Mouse (Mus musculus) spleen, adult 2 months (tissue): ENCODE measurements at regions not wholly inside any gene's neighbourhood (a gene's known extent, or its start where the extent isn't known, plus 50 kb on each side); places are given as distances from the start of the nearest gene placed in this dataset.

Experiments
- CTCF ChIP-seq: fragments of 200-500 bp; IDR thresholded peaks from 2 replicates; pipeline ENCODE4 v1.5.1; 2011; ENCODE audit warnings: mild to moderate bottlenecking, inconsistent platforms; ENCODE audit not compliant: insufficient read depth, insufficient read length, insufficient replicate concordance; ENCODE audit errors: extremely low read depth
- POLR2A ChIP-seq: fragments of 200-500 bp; IDR thresholded peaks from 2 replicates; pipeline ENCODE4 v1.6.1; 2011; ENCODE audit warnings: low read depth, low read length, inconsistent platforms

DNA sequence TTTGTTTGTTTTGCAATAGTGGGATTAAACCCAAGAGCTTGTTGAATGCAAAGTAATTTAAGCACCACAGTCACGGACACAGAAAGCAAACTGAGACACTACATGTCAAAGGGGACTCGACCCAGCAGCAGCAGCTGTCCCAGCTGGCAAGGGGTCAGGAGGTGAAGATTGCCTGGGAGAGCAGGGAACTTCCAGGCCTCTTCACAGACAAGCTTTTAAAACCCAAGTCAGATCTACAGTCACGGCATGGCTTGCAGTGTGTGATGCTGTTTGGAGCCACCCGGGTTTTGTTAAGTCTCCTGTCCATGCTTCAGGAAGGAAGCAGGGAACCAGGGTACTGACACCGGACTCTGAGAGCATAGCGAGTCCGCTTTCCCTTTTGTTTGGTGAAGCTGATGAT is 125.4 kb downstream of the Cd83 start:
- TF ChIP-seq POLR2A, result no peak
- TF ChIP-seq CTCF, result no peak
